Mouse (Mus musculus) myocyte (in vitro differentiated cells): ENCODE measurements around the gene Xk.

Experiments used
- MYOG ChIP-seq, 3 experiments: IDR thresholded peaks; one replicate each; pipeline ENCODE4 v1.6.1; 2011; ENCODE audit warnings: control low read depth in 2 of 3, low read depth in 2 of 3, mild to moderate bottlenecking in 2 of 3; ENCODE audit not compliant: insufficient read length in 2 of 3, control insufficient read depth in 1 of 3, insufficient read depth in 1 of 3
- POLR2AphosphoS2 ChIP-seq: IDR thresholded peaks from one replicate; pipeline ENCODE4 v1.6.1; 2011; ENCODE audit warnings: low read depth, control low read depth; ENCODE audit not compliant: insufficient read length
- USF1 ChIP-seq: IDR thresholded peaks from one replicate; pipeline ENCODE4 v1.6.1; 2011; ENCODE audit warnings: low read depth, mild to moderate bottlenecking, control low read depth, moderate library complexity

- TF ChIP-seq USF1 (no peak), MYOG (IDR thresholded peaks at IDR 0.05; ENCODE audit: control insufficient read depth in 1 of 3, insufficient read depth in 1 of 3, insufficient read length in 2 of 3, low read depth in 2 of 3) (no peak), POLR2AphosphoS2 (no peak)
Observed at GRCm38 (mm10) chrX:9253990-9254389, 18.6 kb upstream of the Xk start.
